Mouse (Mus musculus): ENCODE measurements around the gene Cabp2.
"Not testable (repeated sequence)": the region's sequence is repeated elsewhere in the genome, so short reads cannot be mapped to it uniquely, and the experiment has no call there.

The Cabp2 gene

DNA sequence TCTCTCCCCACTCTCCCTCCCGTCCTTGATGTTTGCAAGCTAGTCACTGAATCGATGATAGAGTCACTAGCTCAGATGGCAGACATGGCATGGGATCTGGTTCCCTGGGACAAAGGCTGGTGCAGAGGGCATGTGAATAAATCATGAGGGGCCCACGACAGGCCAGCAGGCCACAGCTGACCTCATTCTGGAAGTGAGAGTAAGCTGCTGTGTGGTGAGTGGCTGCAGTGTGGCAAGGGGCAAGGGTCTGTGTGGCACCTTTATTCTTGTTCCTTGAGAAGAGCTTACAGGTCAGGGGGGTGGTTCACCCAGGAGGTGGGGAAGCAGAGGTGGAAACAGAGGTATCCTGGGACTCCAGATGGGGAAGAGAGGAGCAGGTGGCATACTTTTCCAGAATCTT lies at the start of gene Cabp2:
Cabp2 (plus strand) TSS at position 185 of the 400 bp plus-strand sequence.
- in situ Hi-C loops (cut with MboI, MseI) = no loop called here

DNA sequence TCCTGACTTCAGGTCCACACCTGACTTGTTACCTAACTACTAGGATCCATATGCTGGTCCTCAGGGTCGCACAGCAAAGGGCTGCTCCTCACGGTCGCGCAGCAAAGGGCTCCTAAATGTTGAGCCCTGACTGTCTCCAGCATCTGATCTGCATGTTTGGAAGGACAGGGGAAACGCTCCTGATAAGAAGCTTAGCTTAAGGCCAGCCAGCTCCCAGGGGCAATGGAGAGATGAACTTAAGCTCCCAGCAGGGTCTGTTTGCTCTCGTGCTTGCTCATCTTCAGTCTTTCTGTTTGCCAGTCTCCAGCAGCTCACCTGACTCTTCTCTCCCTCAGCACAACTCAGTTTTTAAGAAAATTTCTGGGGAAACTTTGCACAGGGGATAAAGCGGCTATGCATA lies 48.7 kb upstream of the Cabp2 start:
- in situ Hi-C loops (cut with MboI, MseI) = no loop called here

DNA sequence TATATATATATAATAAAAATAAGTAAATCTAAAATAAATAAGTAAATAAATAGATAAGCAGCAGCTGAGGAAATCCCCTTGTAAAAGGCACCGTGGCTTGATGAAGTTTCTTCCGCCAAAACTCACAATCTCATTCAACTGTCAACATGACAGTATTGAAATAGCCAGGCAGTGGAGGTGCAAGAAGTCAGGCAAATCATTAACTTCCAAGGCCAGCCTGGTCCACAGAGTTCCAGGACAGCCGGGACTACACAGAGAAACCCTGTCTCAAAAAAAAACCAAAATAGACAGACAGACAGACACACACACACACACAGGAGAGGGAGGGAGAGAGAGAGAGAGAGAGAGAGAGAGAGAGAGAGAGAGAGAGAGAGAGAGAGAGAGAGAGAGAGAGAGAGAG lies 48.1 kb upstream of the Cabp2 start:
- in situ Hi-C loops (cut with MboI, MseI) = no loop called here

DNA sequence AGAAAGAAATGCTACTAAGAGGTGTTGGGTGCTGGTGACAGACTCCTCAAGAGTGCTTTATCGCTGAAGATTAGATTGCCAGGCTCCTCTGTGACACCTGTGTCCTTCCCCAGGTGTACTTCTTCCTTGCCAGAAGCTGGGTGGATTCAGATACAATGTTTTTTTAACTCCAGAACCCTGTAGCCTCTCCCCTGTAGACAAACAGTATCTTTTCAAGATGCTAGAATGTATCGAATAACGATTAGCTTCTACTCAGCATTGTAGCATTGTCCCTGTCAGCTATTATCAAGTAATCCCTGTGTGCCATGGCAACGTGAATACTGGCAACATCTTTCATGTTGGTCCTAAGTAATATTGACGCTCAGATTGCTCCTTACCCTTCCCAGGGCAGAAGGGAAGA lies 47.6 kb upstream of the Cabp2 start:
- in situ Hi-C loops (cut with MboI, MseI) = no loop called here

DNA sequence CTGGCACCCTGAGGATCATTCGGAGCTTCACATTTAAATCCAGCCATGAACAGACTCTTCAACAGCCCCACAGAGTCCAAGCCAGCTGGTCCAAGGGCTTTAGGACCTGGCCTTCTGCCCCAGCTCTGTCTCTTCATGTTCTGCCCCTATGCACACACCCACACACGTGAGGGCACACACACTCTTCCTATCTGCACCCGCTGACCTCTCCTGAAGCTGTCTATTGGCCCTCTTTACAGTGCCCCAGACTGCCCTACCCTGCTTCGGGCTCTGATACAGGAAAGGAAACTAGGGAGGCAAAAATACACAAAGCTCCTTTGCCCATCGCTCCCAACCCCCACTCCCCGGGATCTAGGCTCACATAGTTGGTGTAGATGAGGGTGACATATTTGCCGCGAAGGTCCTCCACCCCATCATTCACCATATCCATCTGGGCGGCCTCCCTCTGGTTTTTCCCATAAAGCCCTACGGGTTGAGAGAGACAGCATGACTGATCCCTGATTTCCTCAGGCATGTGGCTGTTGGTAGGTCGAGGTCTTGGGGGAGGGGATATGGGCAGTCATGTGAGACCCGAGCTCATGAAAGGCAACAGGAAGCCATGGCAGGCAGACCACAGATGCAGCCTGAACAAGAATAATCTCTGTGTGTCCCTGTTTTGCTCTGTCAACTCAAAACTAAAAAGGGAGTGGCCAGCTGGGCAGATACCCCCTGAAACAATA lies 44.9 kb upstream of the Cabp2 start:
- in situ Hi-C loops (cut with MboI, MseI) = no loop called here

DNA sequence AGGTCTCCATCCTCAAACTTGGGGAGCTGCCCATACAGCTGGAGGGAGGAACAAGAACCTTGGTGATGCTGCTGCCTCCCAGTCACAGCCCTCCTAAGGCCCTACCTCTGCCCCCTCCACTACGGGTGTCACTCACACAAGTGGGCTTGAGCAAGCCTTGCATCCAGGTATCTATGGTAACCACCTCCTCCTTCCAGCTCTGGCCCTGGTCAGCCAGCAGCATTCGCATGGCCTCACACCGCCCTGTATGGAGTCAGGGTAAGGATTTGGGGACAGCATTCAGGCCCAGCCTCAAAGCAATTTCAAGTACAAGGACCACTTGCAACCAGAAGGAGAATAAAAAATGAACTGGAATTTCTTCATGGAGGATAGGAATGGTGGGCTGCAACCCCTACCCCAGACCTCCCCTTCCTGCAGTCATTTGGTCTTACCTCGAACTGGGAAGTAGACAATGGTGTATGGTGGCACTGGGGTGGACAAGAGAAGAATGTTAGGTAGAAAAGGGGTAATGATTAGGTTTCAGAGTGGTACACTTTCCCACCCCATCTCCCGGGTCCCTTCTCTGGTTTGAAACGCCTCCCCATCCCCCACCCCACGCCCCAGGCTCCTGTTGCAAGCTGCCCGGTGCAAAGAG lies 44.1 kb upstream of the Cabp2 start:
- in situ Hi-C loops (cut with MboI, MseI) = not testable (repeated sequence)

DNA sequence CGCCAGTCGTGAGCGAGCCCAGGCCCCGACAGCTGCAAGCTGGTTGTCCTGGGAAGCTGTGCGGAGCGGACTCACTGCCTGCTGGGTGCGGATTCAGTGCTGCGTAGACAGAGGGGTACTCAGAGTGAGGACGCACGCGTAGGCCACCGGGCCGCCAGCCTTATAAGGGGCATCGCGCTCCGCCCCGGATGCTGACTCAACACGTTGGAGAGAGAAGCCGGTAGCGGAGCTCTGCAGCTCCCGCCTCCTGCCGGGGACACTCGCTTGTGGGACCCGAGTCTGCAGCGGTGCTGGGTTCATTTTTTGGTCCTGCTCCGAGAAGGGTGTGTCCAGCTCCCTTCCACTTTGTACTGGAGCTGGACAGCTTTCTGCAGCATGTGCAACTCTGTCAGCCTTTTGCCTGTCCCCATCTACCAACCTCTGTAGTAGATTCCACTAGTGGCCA lies 43.6 kb upstream of the Cabp2 start, which contains the start of gene Gstp1:
Gstp1 (minus strand) TSS at position 198 of the 445 bp plus-strand sequence.
- in situ Hi-C loops (cut with MboI, MseI) = no loop called here

DNA sequence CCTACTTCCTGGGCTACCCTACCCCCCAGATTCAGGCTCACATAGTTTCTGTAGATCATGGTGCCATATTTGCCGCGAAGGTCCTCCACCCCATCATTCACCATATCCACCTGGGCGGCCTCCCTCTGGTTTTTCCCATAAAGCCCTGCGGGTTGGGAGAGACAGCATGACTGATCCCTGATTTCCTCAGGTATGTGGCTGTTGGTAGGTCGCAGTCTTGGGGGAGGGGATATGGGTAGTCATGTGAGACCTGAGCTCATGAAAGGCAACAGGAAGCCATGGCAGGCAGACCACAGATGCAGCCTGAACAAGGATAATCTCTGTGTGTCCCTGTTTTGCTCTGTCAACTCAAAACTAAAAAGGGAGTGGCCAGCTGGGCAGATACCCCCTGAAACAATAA lies 40.4 kb upstream of the Cabp2 start:
- in situ Hi-C loops (cut with MboI, MseI) = not testable (repeated sequence)

DNA sequence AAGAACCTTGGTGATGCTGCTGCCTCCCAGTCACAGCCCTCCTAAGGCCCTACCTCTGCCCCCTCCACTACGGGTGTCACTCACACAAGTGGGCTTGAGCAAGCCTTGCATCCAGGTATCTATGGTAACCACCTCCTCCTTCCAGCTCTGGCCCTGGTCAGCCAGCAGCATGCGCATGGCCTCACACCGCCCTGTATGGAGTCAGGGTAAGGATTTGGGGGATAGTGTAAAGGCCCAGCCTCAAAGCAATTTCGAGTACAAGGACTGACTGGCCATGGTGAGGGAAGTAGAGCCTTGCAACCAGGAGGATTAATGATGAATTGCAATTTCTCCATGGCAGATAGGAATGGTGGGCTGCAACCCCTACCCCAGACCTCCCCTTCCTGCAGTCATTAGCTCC lies 39.9 kb upstream of the Cabp2 start:
- in situ Hi-C loops (cut with MboI, MseI) = not testable (repeated sequence)

DNA sequence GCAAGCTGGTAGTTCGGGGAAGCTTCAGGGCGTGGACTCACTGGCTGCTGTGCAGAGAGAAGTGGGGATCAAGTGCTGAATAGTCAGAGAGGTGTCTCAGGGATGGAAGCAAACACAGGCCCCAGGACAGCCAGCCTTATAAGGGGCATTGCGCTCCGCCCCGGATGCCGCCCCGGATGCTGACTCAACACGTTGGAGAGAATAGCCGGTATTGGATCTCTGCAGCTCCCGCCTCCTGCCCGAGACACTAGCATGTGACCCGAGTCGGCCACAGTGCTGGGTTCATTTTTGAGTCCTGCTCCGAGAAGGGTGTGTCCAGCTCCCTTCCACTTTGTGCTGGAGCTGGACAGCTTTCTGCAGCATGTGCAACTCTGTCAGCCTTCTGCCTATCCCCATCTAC lies 39.3 kb upstream of the Cabp2 start:
- in situ Hi-C loops (cut with MboI, MseI) = no loop called here

DNA sequence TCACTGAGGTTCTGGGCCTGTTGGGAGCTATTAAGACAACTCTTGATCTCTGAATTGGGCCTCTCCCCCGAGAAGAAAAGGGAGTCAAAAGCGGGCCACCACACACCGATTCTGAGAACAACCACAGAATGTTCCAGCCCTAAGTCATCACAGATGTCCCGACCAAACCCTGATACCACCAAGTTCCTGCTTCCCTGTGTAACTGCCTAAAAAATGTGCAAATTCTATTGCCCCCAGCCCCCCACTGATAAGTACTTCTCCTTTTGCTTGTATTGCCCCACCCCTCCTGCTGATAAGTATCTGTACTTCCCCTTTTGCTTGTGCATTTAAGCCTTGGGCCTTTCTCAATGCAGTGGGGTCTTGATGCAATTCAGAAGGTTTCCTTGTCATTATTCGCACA lies 37.3 kb upstream of the Cabp2 start:
- in situ Hi-C loops (cut with MboI, MseI) = not testable (repeated sequence)

DNA sequence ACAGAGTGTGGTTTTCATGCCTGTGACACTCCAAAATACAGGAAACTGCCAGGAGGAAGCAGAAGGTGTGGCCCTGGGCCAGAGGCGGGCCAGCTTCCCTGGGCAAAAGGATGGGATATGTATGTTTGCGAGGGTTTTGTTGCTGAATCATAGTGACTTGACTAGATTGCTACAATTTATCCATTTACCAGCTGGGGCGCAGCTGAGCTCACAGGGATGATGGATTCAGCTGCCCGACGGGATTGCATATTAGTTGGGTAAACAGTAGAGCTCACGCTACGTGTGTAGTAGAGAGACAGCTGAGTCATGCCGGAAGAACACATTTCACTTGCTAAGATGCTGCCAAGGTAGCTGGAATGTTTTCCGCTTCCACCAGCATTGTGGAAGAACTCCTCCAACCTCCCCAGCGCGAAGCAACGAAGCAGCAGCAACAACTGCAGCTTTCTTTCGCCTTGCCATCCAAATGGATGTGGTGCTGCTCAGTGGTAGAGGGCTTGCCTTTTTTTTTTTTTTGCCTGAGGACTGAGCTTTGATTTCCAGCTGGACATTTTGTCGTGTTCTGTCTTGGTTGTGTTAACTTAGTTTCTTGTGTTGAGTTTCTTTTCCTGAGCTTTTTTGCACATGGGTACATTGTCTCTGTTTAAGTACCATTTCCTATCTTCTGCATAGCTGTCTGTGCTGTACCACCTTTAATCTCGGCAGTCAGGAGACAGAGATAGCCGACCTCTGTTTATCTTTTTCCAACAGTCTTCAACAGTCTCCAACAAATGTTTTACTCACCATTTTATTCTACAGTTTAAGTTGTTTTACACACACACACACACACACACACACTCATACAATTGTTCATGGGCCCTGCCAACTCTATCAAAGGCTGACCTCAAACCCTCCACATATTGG lies 35.2 kb upstream of the Cabp2 start, which contains the start of gene Gstp2:
Gstp2 (minus strand) TSS at position 58 of the 900 bp plus-strand sequence.
- in situ Hi-C loops (cut with MboI, MseI) = no loop called here

DNA sequence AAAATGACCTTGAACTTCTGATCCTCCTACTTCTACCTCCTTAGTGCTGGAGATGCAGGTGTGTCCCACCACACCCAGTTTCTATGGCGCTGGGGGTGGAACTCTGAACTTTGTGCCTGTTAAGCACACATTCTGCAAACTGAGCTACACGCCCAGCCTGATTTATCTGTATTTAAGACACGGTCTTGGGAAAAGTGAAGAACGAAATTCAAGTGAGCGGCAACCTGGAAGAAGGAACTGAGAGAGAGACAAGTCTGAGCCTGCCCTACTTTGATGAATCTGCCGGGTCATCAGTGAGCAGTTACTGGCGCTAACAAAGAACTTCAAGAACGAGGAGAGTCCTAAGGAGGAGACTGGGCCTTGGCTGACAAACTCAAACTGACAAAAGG lies 34.5 kb upstream of the Cabp2 start:
- in situ Hi-C loops (cut with MboI, MseI) = no loop called here

DNA sequence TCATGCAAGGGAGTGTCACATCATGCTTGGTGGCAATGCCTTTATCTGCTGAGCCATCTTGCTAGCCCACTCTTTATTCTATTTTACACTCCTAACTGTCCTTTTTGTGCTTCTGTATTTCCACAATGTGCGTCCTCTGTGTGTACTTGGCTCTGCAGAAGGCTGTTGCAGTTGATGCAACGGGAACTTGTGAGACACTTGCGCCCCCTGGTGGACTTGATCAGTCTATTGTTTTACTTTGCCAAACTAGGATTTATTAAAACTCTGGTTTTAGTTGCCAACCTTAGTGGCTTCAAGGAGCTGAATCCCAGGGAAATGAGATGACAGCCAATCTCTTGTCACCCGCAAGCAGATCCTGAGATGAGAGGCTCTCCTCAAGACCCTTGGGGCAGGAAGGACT lies 33.5 kb upstream of the Cabp2 start:
- in situ Hi-C loops (cut with MboI, MseI) = no loop called here

DNA sequence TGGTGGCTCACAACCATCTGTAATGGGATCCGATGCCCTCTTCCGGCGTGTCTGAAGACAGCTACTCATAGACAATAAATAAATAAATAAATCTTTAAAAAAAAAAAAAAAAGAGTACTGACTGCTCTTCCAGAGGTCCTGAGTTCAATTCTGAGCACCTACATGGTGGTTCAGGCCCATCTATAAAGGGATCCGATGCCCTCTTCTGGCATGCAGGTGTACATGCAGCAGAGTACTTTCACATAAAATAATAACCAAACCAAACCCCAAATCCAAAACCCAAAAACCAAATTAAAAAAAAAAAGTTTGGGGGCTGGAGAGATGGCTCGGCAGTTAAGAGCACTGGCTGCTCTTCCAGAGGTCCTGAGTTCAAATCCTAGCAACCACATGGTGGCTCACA lies 32.3 kb upstream of the Cabp2 start:
- in situ Hi-C loops (cut with MboI, MseI) = not testable (repeated sequence)

DNA sequence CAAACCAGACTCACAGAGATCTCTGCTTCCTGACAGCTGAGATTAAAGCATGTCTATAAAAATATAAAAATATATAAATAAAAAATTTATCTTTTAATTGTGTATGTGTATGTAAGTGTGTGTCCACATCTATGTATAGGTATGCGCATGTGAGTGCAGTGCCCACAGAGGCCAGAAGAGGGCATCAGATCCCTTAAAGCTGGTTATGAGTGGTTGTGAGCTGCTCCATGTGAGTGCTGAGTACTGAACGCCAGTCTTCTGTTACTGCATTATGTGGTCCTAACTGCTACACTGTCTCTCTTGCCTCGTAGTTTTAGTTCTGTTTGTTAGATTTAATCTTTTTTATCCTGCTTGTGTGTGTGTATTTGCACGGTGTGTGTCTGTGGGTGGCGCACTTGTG lies 30.4 kb upstream of the Cabp2 start:
- in situ Hi-C loops (cut with MboI, MseI) = no loop called here

DNA sequence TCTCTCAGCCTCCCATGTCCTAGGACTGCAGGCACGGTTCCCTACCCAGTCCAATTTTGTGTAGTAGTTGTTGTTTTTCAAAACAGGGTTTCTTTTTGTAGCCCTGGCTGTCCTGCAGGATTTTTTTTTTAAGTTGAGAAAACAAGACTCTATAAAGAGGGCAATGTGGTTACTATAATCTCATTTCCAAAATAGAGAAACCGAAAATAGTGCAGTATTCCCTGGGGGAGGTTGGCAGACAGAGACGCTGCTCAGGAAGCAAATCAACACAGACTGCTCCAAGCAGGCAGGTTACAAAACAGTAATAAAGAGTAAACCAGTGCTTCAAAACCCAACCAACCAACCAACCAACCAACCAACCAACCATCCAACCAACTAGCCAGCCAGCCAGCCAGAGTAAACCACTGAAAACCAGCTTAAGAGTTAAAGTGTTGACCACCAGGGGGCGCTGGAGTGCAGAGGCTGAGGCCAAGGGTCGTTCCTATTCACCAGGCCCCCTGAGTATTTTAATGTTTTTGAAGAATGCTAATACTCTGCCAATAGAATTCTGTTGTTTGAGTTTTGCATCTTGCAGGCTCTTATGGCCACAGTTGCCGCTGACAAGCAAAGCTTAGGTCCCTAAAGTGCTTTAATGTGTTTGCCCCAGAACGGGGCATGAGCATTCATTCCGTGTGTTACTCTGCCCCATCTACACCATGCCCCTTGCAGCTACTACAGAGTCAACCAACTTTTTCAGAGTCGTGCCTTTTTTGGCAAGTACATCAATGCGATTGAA lies 29.4 kb upstream of the Cabp2 start:
- in situ Hi-C loops (cut with MboI, MseI) = no loop called here

DNA sequence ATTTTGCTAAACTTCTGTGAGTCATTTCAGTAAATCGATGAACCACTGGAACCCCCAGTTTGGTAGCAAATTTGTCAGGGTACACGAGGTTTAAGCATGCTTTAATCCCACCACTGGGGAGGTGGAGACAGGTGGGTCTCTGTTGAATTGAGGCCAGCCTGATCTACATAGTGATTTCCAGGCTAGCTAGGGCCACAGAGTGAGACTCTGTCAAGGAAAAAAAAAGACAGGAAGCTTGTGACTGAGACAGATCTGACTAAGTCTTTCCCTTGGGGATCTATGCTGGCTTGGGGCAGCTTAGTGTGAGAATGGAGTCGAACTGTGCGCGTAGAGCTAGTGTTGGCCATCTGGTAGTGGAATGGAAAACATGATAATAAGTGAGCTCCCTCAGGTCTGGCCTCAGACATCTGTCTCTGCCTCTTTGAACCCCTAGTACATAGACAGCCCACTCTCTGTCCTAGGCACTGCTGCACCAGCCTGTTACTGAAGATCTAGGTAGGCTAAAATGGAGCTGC lies 28.8 kb upstream of the Cabp2 start:
- in situ Hi-C loops (cut with MboI, MseI) = no loop called here

DNA sequence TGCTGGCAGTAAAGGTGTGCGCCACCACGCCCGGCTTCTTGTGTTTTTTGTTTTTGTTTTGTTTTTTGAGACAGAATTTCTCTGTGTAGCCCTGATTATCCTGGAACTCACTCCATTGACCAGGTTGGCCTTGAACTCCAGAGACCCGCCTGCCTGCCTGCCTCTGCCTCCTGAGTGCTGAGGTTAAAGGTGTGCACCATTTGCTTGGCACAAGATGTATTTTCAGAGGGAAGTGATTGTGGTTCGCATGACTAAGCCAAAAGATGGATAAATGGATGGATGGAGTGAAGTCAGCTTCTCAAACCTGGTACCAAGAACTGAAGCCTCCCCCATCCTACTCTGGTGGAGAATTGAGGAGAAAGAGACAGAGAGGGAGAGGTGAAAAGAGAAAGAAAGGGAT lies 26.8 kb upstream of the Cabp2 start:
- in situ Hi-C loops (cut with MboI, MseI) = loop anchor here (5.0 kb wide), 2 partner anchors 38 to 83 kb away; partner anchors contain the start of gene Gpr152

DNA sequence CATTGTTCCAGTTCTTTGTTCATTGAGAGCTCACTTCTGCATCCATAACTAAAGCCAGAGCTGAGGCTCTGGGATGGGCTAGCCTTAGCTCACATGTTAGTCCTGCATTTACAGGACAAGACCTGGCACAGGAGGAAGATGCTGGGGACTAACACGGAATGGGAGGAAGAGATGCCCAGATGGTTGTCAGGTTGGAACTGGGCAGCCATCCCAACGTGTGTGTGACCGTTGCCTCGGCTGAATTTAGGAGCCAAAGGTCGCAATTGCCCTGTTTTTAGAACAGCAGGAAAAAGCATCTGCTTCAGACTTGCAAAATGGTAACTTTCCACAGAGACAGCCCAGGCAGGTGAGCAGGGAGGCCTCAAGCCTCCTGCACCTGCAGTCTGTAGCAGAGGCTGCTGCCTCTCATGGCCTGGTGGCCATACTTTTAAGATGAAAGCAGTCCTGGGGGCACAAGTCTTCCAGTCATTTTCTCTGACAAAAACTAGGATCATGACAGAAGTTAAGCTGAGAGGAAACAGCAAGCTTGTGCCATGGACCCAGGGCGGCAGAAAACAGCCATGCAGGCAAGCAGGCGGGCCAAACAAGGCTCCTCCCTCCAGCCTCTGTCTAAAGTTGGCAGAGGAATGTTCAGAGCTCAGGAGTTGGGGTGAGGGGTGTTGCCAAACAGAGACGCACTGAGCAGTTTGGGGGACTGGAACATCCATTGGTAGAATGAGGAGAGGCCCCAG lies 26.0 kb upstream of the Cabp2 start:
- in situ Hi-C loops (cut with MboI, MseI) = loop anchor here (5.0 kb wide), 2 partner anchors 37 to 82 kb away; partner anchors contain the start of gene Gpr152

All from T-helper 2 cell (primary cell).